Mouse (Mus musculus): ENCODE results near the gene St6gal1. TPM values are rescaled to one million over a fixed set of nuclear protein-coding genes. Genes with fewer than 3 reads are reported as not detected.
"Not testable (repeated sequence)": the region's sequence is repeated elsewhere in the genome, so short reads cannot be mapped to it uniquely, and the experiment has no call there.

Gene St6gal1
- polyA plus RNA-seq (2012; rRNA removed) = 8.3 and 14.1 TPM in 2 replicates

DNA sequence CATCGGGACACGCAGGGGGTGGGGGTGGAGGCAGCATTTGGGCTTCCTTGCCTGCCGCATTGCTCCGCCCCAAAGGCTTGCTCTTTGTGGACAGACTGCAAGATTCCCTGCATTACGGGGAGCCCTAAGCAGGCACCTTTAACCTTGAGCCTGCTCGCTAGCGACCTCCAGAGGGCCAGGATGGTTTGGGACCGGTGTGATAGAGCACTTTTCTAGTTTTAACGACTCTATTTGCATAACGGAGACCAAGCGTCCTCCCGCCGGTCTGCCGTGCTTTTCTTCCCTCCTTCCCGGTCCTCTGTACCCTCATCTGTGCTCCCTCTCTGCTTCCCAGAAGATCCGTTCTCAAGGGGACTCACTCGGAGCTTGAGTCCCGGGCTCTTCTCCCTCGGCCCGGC lies at the start of gene St6gal1:
Gene St6gal1, plus strand, starts transcription at position 70 of the 398 bp plus-strand sequence.
- under 1% methylated on average over 20 of the region's 20 CpGs for WGBS
- peak; percentile 39 for DNase-seq (ENCODE audit: low read depth, low spot score)

DNA sequence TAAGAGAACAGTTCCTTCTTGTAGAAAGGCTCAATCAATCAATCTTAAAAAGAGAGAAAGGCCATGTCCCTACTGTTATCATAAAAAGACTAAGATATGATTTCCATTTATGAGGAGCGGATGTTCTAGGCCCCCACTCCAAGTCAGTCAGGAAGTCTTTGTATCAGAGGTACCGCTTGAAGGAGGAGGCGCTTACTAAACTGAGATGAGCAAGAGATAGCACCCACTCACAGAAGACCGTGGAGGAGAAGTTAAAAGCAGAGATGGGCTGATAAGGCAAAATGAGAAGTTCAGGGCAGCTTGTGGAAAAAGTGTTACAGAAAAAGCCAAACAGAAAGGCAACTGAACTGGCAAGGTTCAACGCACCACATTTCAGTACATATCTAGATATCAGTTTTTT lies 49.7 kb upstream of the St6gal1 start:
- DNase-seq (ENCODE audit: low read depth, low spot score) = no peak
- WGBS = 88% methylated on average over 5 of the region's 5 CpGs

DNA sequence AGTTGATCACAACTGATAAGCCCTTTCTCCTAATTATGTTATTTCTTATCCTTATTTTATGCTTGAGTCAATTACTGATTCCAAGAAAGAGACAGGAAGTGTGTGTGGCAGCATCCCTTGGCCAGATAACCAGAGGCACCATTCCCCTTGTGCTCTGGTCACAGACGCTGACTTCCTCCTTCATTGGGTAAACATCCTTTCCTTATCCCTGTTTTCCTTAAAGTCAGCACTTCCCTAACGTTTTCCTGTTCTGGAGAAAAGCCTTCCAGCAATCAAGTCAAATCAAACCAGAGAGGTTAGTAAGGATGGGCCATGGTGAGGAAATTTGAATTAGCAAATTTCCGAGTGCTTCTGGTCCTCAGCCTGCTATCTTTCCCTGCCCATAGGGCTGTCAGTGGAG lies 48.6 kb upstream of the St6gal1 start:
- 27% methylated on average over 3 of the region's 3 CpGs for WGBS
- no peak for DNase-seq (ENCODE audit: low read depth, low spot score)

DNA sequence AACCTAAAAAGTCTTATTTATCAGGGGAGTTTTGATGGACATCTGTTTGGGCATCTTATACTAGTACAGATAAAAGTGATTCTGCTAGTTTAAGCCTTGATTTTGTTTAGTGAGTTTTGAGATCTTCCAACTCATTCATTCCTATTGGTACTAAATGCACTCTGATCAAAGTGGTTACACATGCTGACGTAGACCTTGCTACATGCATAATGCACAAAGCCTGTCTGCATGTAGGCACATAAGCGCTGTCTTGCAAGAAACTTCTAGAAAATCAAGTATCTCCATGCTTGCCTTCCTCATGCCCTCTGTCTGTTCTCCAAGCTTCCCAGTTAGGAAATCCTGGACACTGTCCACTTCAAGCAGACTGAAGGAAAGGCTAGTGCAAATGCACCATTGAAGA lies 46.7 kb upstream of the St6gal1 start:
- no peak for DNase-seq (ENCODE audit: low read depth, low spot score)
- WGBS = 92% methylated on average over 2 of the region's 2 CpGs

DNA sequence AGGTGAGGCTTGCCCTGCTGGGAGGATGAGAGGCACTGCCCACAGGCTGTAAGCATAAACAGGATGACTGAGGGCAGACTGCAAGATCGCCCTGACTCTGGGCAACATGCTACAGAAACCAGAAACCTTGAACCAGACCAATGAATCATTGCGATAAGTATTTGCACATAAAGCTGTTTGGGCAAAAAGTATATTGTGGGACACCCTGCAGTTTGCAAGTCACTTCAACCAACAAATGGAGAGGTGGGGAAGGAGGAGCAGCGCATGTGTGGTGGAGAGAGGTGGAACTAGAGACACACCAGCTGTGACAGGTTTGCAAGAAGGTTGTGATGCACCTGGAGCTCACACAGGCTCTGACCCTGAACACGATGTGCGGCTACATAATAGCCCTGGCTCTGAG lies 45.7 kb upstream of the St6gal1 start:
- 90% methylated on average over 5 of the region's 5 CpGs for WGBS
- no peak for DNase-seq (ENCODE audit: low read depth, low spot score)

DNA sequence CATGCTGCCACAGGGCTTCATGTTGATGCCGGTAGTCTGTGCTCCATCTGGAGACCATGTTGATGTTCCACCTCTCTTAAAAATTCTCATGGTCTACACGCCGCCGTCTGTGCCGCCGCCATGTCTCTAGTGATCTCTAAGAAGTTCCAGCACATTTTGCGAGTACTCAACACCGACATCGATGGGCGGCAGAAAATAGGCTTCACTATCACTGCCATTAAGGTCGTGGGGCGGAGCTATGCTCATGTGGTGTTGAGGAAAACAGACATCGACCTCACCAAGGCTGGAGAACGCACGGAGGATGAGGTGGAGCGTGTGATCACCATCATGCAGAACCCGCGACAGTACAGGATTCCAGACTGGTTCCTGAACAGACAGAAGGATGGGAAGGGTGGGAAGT lies 45.1 kb upstream of the St6gal1 start:
- not testable (repeated sequence) for DNase-seq (ENCODE audit: low read depth, low spot score)
- WGBS = 91% methylated on average over 18 of the region's 18 CpGs

DNA sequence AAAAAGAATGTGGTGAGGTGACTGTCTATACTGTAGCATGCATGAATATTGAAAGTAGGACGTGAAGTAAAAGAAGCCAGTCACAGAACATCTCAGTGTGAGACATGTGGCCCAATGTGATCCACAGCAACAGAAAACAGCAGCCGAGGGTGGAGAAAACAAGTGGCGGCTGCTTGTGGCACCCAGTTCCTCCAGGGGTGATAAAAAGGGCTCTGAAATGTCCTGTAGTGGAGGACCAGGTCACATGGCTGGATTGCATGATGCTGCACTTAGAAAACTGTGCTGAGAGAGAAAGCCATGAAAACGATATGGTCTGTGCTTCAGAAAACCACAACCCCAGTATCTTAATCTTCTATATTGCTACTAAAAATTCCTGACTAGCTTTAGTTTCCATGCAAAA lies 43.5 kb upstream of the St6gal1 start:
- 66% methylated on average over 4 of the region's 4 CpGs for WGBS
- no peak for DNase-seq (ENCODE audit: low read depth, low spot score)

DNA sequence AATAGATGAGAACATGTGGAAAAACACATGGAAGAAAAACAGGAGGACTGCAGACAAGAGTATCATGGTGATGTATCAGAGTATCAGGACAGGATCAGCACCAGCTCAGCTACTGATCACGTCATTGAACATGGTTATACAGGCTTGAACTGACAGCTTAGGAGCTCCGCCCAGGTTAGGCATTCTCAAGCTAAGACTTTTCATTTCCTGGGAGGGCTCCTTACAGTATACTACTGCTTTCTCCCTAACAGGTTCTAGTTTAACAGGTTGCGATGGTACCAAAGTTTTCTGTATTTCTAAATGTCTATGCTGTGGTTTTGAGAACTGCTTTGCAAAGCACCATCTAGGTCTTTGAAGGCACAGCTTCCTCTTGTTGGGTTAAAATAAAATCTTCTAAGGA lies 43.1 kb upstream of the St6gal1 start:
- no peak for DNase-seq (ENCODE audit: low read depth, low spot score)
- 51% methylated on average over 3 of the region's 3 CpGs for WGBS

DNA sequence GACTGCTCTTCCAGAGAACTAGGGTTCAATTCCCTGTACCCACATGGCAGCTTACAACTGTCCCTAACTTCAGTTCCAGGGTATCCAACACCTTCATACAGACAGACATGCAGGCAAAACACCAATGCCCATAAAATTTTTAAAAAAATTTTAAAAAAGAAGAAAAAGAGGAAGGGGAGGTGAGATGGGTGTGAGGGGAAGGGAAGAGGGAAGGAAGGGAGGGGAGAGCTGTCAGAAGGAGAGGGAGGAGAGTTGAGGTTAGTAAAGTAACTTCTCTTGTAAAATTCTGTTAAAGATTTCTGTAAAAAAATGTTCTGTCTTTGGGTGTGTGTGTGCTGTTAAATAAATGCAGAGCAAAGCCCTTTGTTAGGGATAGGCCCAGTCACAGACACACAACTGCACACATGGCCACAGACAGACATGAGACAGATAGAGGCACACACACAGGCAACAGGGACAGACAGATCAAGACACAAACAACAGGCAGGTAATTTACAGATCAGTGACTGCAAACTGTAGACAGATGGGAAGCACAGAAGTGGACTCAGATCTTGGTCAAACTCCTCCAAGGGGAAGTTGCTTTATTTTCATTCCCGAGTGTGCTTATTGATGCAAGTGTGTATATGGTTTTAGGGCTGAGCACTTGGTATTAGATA lies 42.5 kb upstream of the St6gal1 start:
- WGBS = 41% methylated on average over 1 of the region's 1 CpGs
- no peak for DNase-seq (ENCODE audit: low read depth, low spot score)

DNA sequence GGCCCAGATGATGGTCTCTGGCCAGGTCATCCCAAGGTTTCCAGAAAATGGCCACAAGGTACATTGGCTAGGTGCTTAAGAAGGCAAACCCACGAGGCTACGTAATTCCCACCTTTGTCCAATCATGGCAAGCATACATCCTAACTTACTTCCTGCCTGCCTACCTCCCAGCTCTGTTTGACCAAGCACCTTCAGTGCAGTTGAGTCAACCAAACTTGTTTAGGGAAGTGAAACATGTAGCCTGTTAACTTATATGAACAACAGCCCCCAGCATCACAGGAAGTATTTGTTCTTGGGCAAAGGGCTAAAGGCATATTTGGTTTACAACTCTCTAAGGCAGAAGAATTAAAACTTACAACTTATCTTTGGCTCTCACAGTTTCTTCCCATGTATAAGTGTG lies 38.7 kb upstream of the St6gal1 start:
- WGBS = 71% methylated on average over 2 of the region's 2 CpGs
- no peak for DNase-seq (ENCODE audit: low read depth, low spot score)

DNA sequence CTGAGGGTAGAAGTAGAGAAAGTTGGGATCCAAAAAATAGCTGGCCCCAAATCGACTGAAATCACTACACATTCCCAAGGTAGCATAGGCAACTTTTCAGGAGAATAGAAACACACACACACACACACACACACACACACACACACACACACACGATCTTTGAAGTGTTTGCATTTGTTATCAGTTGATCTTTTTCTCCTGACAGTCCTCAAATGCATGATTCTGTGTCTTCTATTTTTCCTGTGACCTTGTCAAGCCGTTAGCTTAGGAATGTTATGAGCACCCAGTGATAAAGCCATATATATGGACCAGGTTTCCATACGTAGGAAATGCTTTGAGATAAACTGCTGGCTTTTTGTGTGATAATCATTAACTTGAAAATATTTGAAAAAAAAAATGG lies 38.1 kb upstream of the St6gal1 start:
- DNase-seq (ENCODE audit: low read depth, low spot score) = no peak
- 33% methylated on average over 4 of the region's 4 CpGs for WGBS

DNA sequence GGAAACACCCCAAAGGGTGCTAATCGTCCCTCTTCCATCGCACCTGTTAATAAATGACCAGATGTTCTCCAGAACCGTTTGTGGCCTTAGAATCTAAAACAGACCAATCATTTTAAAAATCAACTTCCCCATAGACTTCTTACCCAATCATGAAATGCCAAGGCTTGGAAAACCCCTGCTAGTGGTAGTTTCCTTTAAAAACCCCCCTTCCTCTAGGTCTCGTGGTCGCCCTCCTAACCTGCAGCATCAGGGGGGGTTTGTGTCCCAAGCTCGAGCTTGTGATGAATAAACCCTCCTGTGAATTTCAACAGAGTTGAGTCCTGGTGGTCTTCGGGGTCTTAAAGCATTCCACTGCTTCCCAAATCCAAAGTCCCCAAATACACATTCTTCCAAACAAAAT lies 36.6 kb upstream of the St6gal1 start:
- no peak for DNase-seq (ENCODE audit: low read depth, low spot score)
- WGBS = 75% methylated on average over 7 of the region's 7 CpGs

DNA sequence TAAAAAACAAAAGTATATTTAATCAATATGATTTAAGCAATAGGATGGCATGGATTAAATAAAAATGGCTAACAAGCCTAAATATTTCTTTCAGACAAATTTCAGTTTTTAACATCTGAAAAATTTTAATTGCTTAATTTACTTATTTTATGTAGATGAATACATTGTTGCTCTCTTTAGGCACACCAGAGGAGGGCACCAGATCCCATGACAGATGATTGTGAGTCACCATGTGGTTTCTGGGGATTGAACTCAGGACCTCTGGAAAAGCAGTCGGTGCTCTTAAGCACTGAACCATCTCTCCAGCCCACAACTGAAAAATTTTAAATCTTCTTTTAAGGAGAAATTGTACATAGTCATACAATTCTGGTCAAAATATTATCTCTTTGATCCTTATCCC lies 34.9 kb upstream of the St6gal1 start:
- 74% methylated on average over 1 of the region's 1 CpGs for WGBS
- no peak for DNase-seq (ENCODE audit: low read depth, low spot score)

DNA sequence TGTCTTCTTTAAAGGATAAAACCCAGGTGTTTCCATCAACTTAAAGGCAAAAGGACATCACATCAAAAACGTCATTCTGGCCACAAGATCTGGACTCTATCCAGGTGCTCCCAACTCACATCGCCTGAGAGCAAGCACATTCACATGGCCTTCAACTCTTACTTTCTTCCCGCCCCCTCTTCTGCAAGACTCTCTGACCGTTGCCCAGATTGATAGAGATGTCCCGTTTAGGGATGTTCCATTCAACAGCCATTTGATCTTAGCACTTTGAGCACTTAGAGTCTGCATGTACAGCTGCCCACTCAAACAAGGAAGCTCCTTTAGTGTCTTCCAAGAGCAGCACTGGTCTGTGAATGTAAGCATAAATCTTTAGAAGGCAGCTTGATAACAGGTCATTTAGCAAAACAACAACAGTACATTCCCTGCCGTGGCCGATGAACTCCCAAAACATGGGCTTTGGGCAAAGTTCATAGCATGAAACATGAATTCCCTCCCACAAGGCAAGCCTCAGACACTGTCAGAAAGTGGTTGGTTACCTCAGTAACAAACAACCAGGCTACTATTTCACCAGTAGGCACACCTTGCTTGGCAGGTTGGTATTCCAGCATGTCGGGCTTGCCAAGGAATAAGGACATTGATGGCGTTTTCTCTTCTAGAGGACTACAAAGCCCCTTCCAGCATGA lies 32.8 kb upstream of the St6gal1 start:
- WGBS = 67% methylated on average over 9 of the region's 9 CpGs
- DNase-seq (ENCODE audit: low read depth, low spot score) = no peak

DNA sequence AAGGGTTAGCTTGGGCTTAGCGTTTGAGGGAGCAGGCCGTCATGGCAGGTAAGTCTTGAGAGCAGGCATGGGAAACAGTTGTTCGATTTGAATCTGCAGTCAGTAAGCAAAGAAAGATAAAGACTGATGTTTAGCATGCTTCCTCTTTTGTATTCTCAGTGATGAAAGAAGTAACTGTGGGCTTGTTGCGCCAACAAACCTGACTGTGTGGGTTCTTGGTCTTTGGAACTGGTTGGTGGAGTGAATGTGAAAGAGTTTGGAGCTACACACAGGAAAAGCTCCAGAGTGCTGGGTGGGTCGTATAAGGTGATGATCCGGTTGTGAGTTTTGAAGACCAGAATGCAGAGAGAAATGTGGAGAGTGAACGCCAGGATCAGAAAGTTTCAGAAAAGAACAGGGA lies 28.9 kb upstream of the St6gal1 start:
- DNase-seq (ENCODE audit: low read depth, low spot score) = no peak
- WGBS = 80% methylated on average over 7 of the region's 7 CpGs

DNA sequence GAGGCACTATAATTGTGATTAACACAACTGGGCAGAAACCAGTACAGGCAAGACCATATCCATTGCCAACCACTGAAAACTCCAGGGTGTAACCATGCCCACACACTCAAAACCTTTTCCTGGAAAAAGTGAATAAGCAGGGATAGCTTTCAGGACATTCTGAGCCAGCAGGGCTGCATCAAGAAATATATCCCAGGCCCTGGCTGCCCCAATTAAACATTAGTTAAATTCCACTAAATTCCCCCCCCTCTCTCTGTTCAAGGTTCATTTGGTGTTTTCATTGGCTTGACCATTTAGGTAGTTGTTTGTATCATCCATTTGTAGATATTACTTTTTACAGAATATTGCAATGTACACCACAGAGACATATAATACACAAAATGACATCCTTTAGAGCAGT lies 28.2 kb upstream of the St6gal1 start:
- no peak for DNase-seq (ENCODE audit: low read depth, low spot score)

DNA sequence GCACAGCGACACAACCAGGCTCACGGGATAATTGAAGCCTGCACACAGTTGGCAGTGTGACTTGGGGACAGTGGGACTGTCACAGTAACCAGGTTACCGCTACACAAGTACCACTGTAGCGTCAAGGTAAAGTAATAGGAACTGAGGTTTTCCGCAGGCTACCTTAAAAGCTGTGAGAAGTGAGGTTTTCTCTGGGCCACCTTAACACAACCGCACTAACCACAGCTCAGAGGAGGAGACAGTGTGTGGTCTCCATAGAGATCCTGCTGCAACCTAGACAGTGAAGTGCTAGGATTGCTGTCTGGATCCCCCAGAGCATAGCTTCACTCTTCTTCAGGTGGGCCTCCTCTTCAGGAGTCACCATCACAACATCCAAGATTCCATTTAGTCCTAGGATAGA lies 27.7 kb upstream of the St6gal1 start:
- no peak for DNase-seq (ENCODE audit: low read depth, low spot score)
- 91% methylated on average over 6 of the region's 6 CpGs for WGBS

DNA sequence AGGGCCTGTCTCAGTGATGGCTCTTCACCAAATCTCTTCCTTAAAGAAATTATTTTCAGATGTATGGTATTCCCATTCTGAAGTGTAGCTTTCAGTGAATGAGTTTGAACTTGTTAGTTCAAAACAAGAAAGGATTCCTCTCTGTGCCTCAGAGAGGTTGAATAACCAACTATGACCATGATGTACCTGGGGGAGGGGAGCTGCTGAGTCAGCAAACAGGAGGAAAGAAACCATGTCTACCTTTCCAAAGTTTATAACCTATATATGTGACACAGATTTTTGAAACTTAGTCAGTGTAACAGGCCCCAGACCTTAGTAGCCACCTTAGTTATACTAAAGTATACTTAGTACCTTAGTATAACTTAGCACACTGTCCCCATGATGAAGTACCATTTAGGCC lies 23.0 kb upstream of the St6gal1 start:
- DNase-seq (ENCODE audit: low read depth, low spot score) = no peak

DNA sequence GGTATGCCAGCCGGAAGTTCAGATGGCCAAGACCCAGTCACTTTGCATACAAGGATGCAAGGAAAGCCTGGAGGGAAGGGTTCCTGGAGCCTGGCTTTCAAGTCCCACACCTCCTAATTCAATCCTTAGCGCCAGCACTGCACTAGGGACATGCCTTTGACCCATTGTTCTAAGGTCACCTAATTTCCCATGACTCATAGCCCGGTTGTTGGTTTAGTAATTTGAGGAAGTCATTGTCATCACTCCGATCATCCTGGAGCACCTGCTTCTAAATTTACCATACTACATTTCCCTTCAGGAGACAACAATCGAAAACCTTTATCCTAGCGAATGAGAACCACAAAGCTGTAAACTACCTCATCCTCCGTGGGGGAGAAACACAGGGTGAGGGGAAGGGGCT lies 10.2 kb upstream of the St6gal1 start:
- no peak for DNase-seq (ENCODE audit: low read depth, low spot score)
- WGBS = 46% methylated on average over 7 of the region's 7 CpGs

DNA sequence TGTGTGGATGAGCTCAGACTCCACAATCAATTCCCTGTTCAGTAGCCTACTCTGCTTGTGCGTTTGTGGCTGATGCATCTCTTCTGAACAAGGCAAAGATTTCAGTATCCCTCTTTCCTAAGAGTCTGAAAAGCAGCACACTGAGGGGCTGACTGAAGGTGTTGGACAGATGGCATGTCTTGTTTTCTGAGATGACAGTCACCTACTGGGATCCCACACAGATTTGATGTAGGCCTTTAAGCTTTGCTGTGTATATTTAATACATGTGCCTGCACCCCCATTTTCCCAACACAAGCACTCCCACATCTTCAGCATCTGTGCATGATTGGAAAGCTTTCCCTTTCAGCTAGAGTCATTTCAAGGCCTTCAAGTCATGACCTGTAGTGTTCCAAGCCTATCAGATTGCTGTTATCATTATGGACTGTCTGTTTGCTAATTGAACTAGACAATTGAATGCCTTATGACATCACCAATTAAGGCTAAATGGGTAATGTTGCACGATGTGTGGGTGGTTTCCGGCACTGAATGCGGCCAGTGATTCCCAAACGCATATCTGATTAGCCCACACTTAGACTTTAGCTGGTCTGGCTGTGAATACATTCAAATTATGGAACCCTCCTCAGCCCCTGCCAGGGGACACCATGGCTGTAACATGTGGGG lies 9.2 kb upstream of the St6gal1 start:
- no peak for DNase-seq (ENCODE audit: low read depth, low spot score)
- 87% methylated on average over 5 of the region's 5 CpGs for WGBS

DNA sequence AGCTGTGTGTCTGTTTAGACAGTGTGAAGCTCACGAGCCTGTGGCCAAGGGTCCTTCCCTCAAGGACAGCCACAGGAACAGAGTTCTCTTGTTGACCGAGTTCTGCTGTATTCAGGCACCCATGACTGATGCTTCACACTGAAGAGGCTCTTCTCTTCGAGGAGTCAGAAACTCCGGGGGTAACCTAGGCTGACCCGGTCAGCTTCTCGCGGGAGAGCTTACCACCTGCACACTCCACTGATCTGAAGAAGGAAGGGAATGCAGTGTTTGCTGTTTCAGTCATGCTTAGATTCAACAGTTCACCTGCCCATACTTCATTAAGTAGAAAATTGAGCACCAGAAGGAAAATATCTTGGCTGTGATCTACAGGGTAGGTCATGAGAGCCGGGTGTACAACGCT lies 8.2 kb upstream of the St6gal1 start:
- 77% methylated on average over 9 of the region's 9 CpGs for WGBS
- DNase-seq (ENCODE audit: low read depth, low spot score) = no peak

Data from large intestine, adult 2 months (tissue).